Mouse (Mus musculus): ENCODE results near the gene Afap1.

The Afap1 gene

DNA sequence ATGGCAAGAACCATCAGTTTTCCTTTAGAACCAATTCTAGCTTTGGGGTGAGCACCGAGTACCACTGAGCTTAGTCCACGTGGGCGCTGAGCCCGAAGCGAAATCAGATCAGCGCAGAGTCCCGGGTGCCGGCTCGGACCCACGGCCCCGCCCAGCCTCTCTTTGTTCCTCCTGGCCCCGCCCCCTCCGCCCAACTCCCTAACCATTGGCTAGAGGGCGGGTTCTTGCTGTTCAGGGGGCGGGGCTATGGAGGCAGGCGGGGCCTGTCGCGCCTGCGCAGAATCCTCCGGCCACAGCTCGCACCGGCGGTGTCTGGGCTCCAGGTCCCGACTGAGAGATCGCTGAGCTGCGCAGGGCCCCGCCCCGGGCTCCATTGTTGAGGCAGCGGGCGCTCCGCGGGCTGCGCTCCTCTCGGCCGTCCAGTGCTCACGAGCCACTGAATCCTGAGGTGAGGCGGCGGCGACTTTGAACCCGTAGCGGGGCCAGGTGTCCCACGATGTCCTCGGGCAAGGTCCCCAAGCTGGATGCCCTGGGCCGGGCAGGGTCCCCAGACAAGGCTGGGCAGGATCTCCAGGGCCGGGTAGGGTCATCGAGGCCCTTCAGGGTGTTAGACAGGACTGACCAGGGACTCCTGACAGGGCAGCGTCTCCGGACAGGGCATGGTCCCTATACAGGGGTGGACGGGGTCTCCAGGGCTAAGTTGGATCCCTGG lies at the start of gene Afap1:
Gene Afap1 (plus strand): TSS at position 227 of the 712 bp plus-strand sequence.
- DNase-seq (ENCODE audit: low spot score): peak; percentile 99

DNA sequence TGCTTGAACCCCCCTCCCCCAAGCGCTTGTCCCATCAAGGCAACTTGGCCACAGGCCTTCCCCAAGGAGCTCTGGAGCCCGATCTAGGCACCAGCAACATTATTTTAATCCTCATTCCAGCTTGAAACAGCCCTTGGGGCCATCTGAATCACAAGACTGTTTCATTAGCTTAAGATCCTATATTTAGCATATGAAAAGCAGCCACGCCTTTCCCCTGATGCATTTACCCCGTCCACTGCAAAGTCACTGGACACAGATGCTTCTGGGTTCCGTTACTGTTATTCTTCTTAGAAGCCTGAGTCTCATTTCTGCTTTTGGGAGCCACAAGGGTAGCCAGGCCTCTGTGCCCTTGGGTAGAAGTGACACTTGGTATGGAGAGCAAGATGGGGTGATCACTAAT lies 41.6 kb upstream of the Afap1 start:
- DNase-seq (ENCODE audit: low spot score): no peak

DNA sequence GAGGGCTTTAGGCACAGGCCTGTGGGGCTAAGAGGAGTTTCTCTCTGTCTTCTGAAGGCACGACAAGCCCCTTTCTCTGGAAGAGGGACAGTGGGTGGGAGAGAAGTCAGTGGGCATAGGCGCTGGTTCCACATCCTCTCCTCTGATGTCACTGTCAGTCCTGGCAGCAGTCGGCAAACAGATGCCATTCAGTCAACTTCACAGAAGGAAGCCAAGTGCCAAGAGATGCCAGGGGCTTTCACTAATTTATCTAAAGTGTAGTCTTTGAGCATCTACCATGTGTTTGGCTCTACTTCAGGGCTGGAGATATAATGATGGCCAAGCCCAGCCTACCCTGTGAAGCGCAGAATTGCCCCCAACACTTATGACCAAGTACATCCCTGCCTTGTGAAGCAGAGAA lies 39.7 kb upstream of the Afap1 start:
- DNase-seq (ENCODE audit: low spot score): no peak

DNA sequence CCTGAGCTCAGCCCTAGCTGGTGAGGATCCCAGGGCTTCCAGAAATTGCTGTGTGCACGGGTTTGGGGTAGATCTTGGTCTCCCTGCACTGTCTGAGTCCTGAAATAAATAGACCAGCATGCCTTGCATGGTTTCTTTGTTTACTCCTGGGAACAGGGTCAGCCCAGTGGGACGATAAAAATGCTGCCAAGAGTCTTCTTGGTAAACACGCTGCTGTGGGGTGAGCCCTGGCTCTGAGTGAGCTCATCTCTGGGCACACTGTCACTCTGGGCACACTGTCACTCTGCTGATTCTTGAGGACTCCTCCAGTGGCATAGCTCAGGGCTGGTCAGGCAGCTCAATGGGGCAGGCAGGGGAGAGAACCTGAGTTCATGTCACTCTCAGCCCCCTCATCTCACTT lies 36.9 kb upstream of the Afap1 start:
- DNase-seq (ENCODE audit: low spot score): peak; percentile 6

DNA sequence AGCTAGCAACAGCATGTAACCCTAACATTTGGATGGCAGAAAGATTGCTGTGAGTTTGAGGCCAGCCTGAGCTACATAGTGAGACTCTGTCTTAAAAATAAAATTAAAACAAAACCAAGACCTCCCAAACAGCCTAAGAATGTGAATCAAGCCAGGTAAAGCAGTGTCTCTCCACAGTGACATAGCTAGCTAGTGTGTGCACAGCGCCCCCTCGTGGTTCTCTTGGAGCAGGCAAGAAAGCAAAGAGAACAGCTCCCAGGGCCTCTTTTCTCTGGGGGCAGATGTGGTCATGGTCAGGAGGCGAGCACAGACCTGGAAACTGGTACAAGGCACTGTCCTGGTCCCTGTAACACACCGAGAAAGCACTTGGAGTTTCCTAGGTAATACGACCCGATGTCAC lies 35.0 kb upstream of the Afap1 start:
- DNase-seq (ENCODE audit: low spot score): no peak

DNA sequence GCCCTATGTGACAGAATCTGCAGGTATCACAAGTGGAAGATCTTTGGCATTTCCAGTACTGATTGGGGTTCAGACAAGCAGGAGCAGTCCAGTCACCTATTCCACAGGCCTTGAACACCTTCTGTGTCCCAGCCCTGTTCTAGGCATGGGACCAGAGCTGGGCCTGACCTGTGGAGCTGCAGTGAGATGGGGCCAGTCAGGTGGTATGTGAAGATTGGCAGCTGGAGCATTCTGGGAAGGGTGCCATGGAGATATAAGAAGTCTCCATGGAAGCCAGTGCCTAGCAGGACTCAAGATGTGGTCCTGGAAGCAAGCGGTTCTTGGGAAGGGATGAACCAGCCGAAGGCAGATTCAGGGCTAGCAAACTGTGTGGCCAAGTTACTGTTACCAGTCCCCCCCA lies 31.7 kb upstream of the Afap1 start:
- no peak for DNase-seq (ENCODE audit: low spot score)

DNA sequence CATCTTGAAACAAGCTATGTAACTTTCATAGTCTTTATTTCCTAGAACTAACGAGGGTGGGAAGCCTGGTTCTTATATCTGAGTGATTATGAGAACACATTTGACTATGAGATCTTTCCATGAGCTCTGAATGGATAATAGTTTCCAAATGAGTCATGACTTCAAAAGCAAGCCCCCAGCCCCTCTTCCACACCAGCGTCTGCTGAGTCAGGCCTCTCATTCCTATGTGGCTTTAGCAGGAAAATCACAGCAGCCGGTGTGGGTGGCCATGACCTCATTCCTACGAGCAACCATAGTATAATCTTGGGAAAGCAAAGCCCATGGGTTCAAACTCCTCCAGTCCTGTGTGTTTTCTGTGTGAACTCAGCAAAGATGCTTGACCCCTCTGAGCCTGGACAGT lies 23.1 kb upstream of the Afap1 start:
- DNase-seq (ENCODE audit: low spot score): no peak

DNA sequence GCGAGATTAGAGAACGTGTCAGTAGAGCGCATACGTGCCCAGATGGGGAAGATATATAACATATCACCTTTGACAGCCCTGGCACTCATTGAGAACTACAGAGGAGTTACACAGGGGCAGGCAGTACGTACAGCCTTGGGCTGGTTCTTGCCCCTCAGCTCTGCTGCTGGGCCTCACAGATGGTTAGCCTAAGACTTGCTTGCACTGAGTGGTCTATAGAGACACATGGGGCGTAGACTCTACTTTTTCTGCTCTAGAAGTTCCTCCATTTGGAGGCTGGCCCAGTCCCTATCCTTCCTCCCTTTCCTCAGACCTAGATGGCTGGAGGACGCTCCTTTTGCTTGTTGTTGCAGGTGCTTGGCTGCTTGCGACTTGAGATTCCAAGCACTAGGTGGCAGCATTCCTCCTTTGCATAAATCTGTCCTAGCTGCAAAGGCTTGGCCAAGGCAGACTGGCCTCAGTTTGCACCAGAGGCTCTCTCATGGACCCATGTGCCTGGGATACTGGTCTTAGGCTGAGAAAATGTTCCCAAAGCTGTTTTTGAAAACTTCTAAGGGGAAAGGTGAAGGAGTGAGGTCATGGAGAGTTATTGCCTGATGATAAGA lies 22.6 kb upstream of the Afap1 start:
- peak; percentile 29 for DNase-seq (ENCODE audit: low spot score)

DNA sequence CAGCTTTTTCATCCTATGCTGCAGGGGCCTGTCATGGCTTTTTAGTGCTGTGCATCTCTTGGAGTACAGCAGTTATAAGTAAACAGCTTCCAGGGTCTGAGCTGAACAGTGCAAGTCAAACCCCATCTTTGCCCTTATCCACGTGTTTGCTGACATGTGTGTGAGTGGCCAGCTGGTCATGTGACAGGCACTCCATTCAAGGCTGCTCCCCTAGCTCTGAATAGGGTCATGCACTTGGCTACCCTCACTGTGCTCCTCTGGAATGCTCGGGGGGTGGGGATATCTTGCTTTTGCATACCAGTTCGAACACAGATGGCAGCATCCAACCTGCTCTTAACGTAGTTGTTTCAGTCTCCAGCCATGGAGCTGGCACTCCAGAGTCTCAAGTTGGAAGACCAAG lies 19.7 kb upstream of the Afap1 start:
- no peak for DNase-seq (ENCODE audit: low spot score)

DNA sequence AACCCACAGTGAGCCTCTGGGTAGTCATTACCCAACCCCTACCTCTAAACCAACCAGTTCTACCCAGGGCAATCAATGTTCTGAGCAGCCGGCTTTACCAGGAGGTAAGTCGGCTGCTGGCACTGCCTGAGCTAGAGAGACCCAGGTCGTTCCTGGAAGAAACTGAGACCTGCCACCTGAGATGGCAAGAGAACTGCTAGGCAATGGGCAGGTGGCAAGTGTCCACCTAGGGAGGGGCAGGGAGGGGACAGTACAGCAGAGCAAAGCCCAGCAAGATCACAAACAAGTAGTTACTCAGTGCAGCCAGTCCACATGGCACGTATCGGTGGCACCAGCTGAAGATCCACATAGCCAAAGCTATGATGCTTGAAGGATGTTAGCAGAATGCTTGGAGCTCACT lies 16.9 kb upstream of the Afap1 start:
- DNase-seq (ENCODE audit: low spot score): no peak

DNA sequence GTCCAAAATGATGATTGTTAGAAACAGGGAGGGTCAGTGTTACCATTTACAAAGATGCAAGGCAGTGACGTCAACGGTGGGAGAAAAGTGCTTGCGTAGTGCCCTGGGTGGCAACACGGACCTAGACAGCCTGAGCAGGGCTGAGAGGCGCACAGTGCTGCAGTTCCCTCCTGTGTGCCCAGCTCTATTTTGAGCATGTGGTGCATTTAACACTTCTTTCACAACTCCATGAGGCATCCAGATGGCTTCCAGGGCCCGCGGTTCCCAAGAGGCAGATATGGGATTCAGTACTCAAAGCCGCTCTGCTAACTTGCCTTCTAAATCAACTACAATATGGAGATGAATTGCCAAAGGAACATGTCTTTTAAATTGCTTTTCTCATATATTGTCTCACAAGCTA lies 13.9 kb upstream of the Afap1 start:
- no peak for DNase-seq (ENCODE audit: low spot score)

DNA sequence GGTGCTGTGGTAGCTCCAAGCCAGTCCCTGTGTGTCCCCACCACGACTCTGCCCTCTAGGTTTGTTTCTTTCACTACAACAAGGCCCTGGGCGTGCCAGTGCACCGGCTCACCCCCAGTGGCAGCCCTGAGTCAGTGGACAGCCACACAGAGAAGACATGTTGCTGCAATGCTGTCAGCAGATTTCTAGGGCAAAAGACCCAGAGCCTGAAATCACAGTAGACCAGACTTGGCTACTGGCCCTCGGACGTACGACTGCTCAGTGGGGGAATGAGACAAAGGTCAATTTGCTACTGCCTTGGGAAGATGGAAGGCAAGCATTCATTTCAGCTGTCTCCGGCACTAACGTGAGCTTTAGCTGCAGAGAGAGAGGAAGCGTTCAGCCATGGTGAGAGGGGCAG lies 10.7 kb upstream of the Afap1 start:
- no peak for DNase-seq (ENCODE audit: low spot score)

DNA sequence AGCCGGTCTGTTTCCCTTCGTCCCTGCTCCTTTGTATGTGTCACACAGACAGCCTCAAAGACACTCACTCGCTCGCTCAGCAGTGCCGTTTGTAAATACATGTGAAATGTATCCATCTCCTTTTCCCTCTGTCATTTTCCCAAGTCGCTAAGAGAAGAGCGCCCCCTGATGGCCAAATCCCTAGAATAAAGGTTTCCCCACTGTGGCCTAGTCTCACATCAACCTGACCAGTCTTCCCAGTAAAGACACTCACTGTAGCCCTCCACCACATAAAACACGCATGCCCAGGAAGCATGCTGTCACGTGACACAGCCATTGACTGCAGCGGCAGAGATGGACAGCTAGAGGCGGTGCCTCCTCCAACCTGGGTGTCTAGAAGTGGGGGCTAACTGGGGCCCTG lies 8.9 kb upstream of the Afap1 start:
- no peak for DNase-seq (ENCODE audit: low spot score)

DNA sequence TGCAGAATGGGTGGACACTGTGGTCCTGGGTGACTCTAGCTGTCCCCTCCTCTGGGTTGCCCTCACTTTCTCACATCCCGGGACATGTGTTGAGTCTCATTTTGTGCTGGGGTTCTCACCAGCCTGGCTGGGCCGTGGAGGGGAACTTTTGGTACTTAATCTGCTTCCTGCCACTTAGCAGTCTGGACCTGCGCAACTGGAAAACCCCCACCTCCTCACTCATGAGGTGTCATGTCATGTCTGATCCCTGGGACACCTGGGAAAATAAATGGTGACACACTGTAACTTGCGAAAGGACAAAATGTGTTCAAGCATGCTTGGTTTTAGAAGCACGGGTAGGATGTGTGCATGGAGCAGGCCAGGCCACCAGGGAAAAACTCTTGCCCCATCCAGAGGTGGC lies 8.4 kb upstream of the Afap1 start:
- DNase-seq (ENCODE audit: low spot score): no peak

DNA sequence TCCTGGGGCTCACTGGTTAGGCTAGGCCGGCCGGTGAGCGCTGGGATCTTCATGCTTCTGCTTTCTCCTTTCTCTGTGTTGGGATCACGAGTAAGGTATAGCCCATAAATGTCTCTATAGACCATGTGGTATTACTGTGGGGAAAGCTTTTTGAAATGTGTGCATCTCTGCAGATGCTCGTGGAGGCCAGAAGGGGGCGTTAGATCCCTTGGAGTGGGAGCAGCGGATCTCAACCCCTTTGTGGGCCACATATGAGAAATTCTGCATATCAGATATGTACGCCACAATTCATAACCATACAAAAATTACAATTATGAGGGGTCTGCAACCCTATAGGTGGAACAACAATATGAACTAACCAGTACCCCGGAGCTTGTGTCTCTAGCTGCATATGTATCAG lies 4.2 kb upstream of the Afap1 start:
- no peak for DNase-seq (ENCODE audit: low spot score)

DNA sequence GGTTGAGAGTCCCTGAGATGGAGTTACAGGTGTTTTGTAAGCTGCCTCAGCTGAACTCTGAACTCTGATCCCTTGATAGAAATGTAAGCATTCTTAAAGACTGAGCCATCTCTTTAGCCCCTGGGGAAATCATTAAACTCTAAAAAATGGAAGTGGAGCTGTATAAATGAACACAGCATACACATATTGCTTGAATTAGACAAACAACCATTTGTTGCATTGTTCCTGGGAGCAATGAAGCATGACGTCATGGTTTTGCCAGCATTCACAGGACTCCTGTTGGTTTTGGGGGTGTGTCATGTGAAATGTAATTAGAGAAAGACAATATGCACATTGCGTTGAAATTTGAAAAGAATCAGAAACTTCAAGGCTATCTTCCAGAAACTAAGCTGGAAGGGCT lies 3.5 kb upstream of the Afap1 start:
- DNase-seq (ENCODE audit: low spot score): no peak

DNA sequence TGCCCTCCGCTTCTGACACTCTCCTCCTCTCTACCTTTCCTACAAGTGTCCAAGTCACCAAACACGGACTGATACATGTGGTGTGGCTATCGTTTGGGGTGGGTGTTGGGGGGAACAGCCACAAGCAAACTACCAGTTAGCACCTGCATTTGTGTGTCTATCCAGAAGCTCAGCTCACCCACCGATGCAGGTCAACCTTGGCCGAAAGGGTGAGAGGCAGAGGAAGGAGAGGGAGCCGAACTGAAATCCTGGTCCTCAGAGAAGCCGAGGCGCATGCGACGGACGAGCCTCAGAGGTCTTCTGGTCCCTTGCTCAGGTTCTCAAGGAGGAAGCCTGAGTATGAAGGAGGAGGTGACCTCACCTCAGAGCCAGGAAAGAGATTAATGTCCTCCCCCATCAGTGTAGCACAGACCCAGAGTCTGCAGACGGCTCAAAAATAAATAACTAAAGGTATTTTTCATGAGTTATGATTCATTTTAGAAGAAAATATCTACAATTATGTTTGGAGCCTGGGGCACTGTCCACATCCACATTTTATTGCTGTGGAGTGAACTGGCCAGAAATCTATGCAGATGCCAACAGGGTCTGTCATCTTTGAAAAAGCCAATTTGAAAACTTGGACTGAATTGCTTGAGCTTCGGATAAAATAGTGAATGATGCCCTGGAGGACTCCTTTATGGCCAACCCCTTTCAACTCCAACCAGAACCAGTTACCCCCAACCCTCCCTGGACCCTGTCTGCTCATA lies 2.0 kb upstream of the Afap1 start:
- DNase-seq (ENCODE audit: low spot score): no peak

DNA sequence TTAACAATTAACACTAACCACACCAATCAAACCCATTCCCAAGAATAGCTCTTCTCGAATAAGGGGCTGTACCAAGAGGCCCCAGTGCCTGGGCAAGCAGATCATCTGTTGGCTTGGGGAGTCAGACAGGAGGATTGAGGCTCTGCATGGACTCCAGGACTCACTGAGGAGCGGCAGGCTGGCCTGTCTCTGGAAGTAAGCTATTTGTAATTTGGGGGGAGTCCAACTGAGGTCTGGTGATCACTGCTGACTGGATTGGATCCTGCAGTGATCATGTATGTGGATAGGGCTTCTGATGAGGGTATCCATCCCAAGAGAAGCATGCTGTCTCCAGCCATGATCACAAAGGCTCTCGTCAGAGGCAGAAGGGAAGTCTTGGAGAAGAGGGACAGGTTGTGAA lies 756 bp upstream of the Afap1 start:
- no peak for DNase-seq (ENCODE audit: low spot score)

DNA sequence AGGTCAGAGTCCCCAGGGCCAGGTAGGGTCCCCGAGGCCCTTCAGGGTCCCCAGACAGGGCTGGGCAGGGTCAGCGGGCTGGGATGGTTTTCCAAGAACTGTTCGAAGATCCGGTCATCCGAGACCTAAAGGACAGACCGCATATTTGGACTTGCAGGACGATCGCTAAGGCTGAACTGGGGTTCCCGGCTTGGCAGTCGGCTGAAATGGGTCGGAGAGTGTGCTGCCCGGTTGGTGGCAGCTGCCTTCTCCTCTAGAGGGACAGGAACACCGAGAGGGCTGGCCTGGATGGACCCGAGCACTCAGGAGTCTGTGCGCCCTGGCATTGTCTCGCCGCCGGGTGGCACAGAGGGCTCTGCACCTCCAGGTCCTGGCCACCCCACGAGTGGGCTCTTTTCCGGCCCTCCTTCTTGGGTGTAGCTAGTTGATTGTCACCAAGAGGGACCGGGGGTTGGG lies 714 bp downstream of the Afap1 start:
- DNase-seq (ENCODE audit: low spot score): peak; percentile 43

DNA sequence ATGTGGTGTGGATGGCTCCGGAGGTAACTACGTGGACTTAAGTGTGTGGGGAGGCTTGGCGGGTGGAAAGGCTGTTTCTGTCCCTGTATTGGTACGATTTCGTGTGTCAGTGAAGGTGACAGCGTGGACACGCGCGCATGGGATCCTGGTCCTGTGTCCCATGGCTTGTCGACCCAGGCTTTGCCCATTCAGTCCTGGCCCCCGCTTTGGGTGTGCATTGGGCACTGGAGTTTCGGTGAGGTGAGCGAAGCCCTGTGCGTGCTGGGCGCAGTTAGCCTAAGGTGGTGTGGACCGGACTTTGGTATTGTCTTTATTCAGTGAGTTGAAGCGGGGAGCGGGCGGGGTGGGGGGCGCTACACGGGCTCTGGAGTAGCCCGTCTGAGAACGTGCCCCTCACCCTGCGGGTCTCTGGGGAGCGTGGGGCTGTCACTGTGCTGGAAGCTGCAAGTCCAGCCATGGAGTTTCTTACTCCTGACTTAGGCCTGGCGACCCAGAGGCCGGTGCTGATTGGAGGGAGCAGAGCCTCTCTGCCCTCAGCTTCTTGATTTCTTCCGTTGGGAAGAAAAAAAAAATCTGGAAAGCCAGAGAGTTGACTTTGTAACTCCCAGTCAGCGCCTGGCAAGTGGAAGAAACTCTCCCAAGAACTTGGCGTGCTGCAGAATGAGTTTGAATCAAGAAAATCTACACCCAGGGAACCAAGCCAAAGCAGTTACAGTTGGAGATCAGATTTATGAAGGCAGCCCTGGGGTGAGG lies 1.4 kb downstream of the Afap1 start:
- no peak for DNase-seq (ENCODE audit: low spot score)

DNA sequence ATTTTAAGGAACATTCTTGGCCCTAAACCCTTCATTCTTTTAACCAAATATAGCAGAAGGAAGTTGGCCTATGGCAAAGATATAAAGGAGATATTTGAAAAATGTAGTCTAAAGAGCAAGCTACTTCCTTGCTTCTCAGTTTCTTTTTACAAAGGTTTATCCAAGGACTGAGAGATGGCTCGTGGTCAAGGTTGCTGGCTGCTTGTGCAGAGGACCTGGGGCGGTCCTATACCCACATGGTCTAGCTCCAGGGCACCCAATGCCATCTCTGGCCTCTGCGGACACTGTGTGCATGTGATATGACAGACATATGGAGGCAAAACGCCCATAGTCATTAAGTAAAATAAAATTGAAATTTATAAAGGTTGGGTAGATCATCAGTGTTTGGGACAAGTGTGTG lies 2.8 kb downstream of the Afap1 start:
- no peak for DNase-seq (ENCODE audit: low spot score)

DNA sequence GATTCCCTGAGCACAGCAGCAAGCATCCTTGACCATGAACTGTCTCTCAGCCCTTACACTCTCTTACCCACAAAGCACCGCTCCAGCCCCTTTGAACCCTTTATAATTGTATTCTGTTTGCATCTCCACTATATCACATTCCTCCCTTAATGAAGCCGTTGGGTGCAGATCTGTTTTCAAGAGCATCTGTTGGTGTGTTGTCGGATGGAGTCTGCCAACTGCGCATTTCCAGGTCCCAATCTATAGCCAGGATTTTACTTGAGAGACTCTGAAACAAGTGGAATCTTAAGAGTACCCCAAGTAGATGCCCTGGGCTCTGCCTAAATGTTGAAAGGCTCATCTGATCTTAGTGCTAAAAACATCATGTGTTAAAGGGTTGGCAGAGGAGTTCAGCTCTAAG lies 3.4 kb downstream of the Afap1 start:
- DNase-seq (ENCODE audit: low spot score): no peak

DNA sequence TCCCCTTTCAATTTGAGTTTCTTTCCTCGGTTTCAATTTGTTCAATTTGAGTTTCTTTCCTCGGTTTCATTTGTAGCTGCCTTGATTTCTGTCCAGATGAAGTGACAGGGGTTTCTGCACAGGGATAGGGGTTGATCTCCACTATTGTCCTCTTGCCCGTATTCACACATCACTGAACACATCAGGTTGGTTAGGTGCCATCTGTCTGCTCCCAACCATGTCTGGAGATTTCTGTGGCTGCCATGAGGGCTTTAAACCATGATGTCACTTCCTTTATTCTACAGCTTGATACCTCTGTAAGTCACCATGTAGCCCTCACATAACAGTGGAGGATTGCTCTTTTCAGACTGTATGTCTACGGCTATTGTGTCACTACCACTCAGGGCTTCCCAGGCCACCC lies 4.0 kb downstream of the Afap1 start:
- DNase-seq (ENCODE audit: low spot score): no peak
